Comparison of ENCODE assay signal across 23 mouse cellular contexts in genomic region chr7:101476028-101476427, GRCm38 (mm10). TPM values are rescaled to one million over a fixed set of nuclear protein-coding genes. Genes with fewer than 3 reads are reported as not detected.
DNase-seq lines count a peak whose midpoint lies in the region; TF ChIP-seq lines count a peak whose summit lies in the region.
"Had no signal": no experiment of that assay in that cellular context is flagged by ENCODE, and none has a peak within 500 bp of the region (broad histone marks: within the 10 kb centered on the region; RNA-seq: fewer than 3 reads in every experiment).

No protein-coding gene starts in this region.

- H3K4me3 ChIP-seq in gastrocnemius, adult 2 months, result no peak overlapping the region
- H3K4me3 ChIP-seq: forebrain, embryonic 10.5 days; forebrain, embryonic 13.5 days; heart, embryonic 12.5 days; heart, embryonic 15.5 days; hindbrain, embryonic 10.5 days; hindbrain, embryonic 13.5 days had no signal

- intact Hi-C loops in gastrocnemius, adult 2 months (cut with DNase I), result no loop called here

- no peak for TF ChIP-seq CTCF in gastrocnemius, adult 2 months (IDR thresholded peaks at IDR 0.05)

- DNase-seq in gastrocnemius, adult 2 months, result no peak
- DNase-seq in gastrocnemius, adult 18-20 months (ENCODE audit: low spot score), result no peak
- peak; percentile 60 for DNase-seq in layer of hippocampus, adult 9-11 months
- no peak for DNase-seq in layer of hippocampus, adult 11-12 months (ENCODE audit: low spot score)
- peak; percentile 66 for DNase-seq in right cerebral cortex, postnatal 25 days
- no peak for DNase-seq in right cerebral cortex, adult 2 months (ENCODE audit: low spot score in 2 of 2)
- DNase-seq in adipocyte (ENCODE audit: low spot score), result no peak
- DNase-seq: adrenal gland, adult 2 months; adrenal gland, postnatal 14 days; B cell, adult 2 months; cerebellum, adult 11-12 months; cerebellum, adult 8-10 months; cerebellum, postnatal 36 days; gastrocnemius, postnatal 14 days; heart, adult 11 months; heart, postnatal 10 days; heart, postnatal 36 days had no signal

- H3K27ac ChIP-seq in gastrocnemius, adult 2 months, result peak overlapping the region; percentile 16; the same call in 1 of the 2 replicates
- H3K27ac ChIP-seq: forebrain, embryonic 10.5 days; forebrain, embryonic 13.5 days; heart, embryonic 15.5 days; hindbrain, embryonic 10.5 days; hindbrain, embryonic 13.5 days had no signal

RNA-seq across cellular contexts. Expression of gene Pde2a, which starts 54.5 kb away (rescaled TPM):
- total RNA-seq in gastrocnemius, adult 2 months (2021), result 10 to 100 TPM; 21.2 to 28.5 TPM
- total RNA-seq in gastrocnemius, adult 18-20 months (2021), result 10 to 100 TPM; 21.0 to 23.0 TPM

Comparison
In these comparisons a context has a peak if more than half of its experiments do, and no peak if none do; other contexts are left out.
1. DNase-seq: peak in layer of hippocampus, adult 9-11 months (single experiment) and right cerebral cortex, postnatal 25 days (single experiment); none in gastrocnemius, adult 2 months (single experiment), gastrocnemius, adult 18-20 months (single experiment), layer of hippocampus, adult 11-12 months (single experiment), right cerebral cortex, adult 2 months (0 of 2) and adipocyte (single experiment).